21 mouse cellular contexts compared by ENCODE assay signal in genomic region chr7:79878455-79879025, GRCm38 (mm10). TPM values are rescaled to one million over a fixed set of nuclear protein-coding genes. Genes with fewer than 3 reads are reported as not detected.
DNase-seq lines count a peak whose midpoint lies in the region; ATAC-seq and TF ChIP-seq lines count a peak whose summit lies in the region.
"Had no signal": no experiment of that assay in that cellular context is flagged by ENCODE, and none has a peak within 500 bp of the region (broad histone marks: within the 10 kb centered on the region; RNA-seq: fewer than 3 reads in every experiment).

No protein-coding gene starts in this region.

- no peaks in the 10 kb centered on the region for H3K79me2 ChIP-seq in macrophage (ENCODE audit: inconsistent target)

- peak; percentile 56; the same call in 1 of the 2 replicates for ATAC-seq in intestine, embryonic 14.5 days (replicated peaks; ENCODE audit: low FRiP score, low TSS enrichment, low read depth)
- peak; percentile 87 for ATAC-seq in intestine, embryonic 15.5 days
- ATAC-seq in intestine, postnatal 0 days, result peak; percentile 78
- no peak for ATAC-seq in liver, postnatal 0 days
- ATAC-seq in forebrain, postnatal 0 days, result no peak
- ATAC-seq: forebrain, embryonic 13.5 days; forebrain, embryonic 15.5 days had no signal

- peaks cover 24% of the 10 kb centered on the region for H3K36me3 ChIP-seq in intestine, embryonic 14.5 days (ENCODE audit: control insufficient read depth, insufficient read depth, low read length)
- H3K36me3 ChIP-seq in intestine, embryonic 15.5 days, result 0 out of 2 replicates have a peak, but pooled peaks cover 6% of the 10 kb centered on the region
- peaks cover 26% of the 10 kb centered on the region for H3K36me3 ChIP-seq in intestine, postnatal 0 days (ENCODE audit: control insufficient read depth, insufficient read depth)
- peaks cover 8% of the 10 kb centered on the region; the same call in 1 of the 2 replicates for H3K36me3 ChIP-seq in macrophage (ENCODE audit: inconsistent target)
- H3K36me3 ChIP-seq in liver, postnatal 0 days (replicated peaks; ENCODE audit: insufficient read depth, low read length), result peaks cover 13% of the 10 kb centered on the region
- peaks cover 36% of the 10 kb centered on the region for H3K36me3 ChIP-seq in forebrain, postnatal 0 days (ENCODE audit: insufficient read depth)

- H3K4me3 ChIP-seq in intestine, embryonic 14.5 days (ENCODE audit: low read depth, low read length), result no peak overlapping the region
- no peak overlapping the region for H3K4me3 ChIP-seq in intestine, embryonic 15.5 days (replicated peaks)
- no peak overlapping the region for H3K4me3 ChIP-seq in intestine, postnatal 0 days (ENCODE audit: low read depth, low read length)
- H3K4me3 ChIP-seq in macrophage (ENCODE audit: inconsistent target), result no peak overlapping the region
- H3K4me3 ChIP-seq in liver, postnatal 0 days (ENCODE audit: low read depth, low read length), result no peak overlapping the region
- H3K4me3 ChIP-seq in forebrain, postnatal 0 days (ENCODE audit: low read depth, low read length), result no peak overlapping the region
- H3K4me3 ChIP-seq: embryonic facial prominence, embryonic 10.5 days; embryonic facial prominence, embryonic 12.5 days; forebrain, embryonic 13.5 days; forebrain, embryonic 15.5 days had no signal

- H3K4me1 ChIP-seq in intestine, embryonic 14.5 days (replicated peaks; ENCODE audit: control insufficient read depth, insufficient read depth, low read length), result no peaks in the 10 kb centered on the region
- H3K4me1 ChIP-seq in intestine, embryonic 15.5 days (replicated peaks), result 0 out of 2 replicates have a peak, but pooled peaks cover 6% of the 10 kb centered on the region
- H3K4me1 ChIP-seq in intestine, postnatal 0 days (replicated peaks; ENCODE audit: control insufficient read depth, insufficient read depth, low read length), result peaks cover 12% of the 10 kb centered on the region
- H3K4me1 ChIP-seq in liver, postnatal 0 days (ENCODE audit: insufficient read depth), result no peaks in the 10 kb centered on the region
- no peaks in the 10 kb centered on the region for H3K4me1 ChIP-seq in forebrain, postnatal 0 days (ENCODE audit: insufficient read depth)
- H3K4me1 ChIP-seq: forebrain, embryonic 13.5 days; forebrain, embryonic 15.5 days had no signal

- no peak for DNase-seq in intestine, embryonic 14.5 days (ENCODE audit: low spot score)
- no peak for DNase-seq in cerebellum, adult 9-11 months
- DNase-seq in liver, postnatal 0 days, result no peak
- DNase-seq in right cerebral cortex, postnatal 36 days (ENCODE audit: low spot score in 2 of 2), result no peak
- no peak for DNase-seq in forebrain, postnatal 0 days
- DNase-seq: adrenal gland, adult 2 months; adrenal gland, postnatal 10 days; adrenal gland, postnatal 25 days; cerebellum, adult 11 months; cerebellum, adult 18-20 months; cerebellum, adult 8-10 months; cerebellum, postnatal 10 days; cerebellum, postnatal 25 days had no signal

- H3K4me2 ChIP-seq in intestine, embryonic 14.5 days (ENCODE audit: low read length), result no peak overlapping the region
- H3K4me2 ChIP-seq in intestine, embryonic 15.5 days (replicated peaks), result no peak overlapping the region
- no peak overlapping the region for H3K4me2 ChIP-seq in intestine, postnatal 0 days (replicated peaks; ENCODE audit: low read depth)
- no peak overlapping the region for H3K4me2 ChIP-seq in liver, postnatal 0 days (ENCODE audit: low read depth, low read length)
- no peak overlapping the region for H3K4me2 ChIP-seq in forebrain, postnatal 0 days (ENCODE audit: low read depth)
- H3K4me2 ChIP-seq: embryonic facial prominence, embryonic 12.5 days; forebrain, embryonic 13.5 days; forebrain, embryonic 15.5 days had no signal

- no peak overlapping the region for H3K9ac ChIP-seq in intestine, embryonic 14.5 days (ENCODE audit: low read length)
- no peak overlapping the region for H3K9ac ChIP-seq in intestine, embryonic 15.5 days
- no peak overlapping the region for H3K9ac ChIP-seq in intestine, postnatal 0 days (ENCODE audit: low read depth, low read length)
- H3K9ac ChIP-seq in liver, postnatal 0 days (replicated peaks), result no peak overlapping the region
- no peak overlapping the region for H3K9ac ChIP-seq in forebrain, postnatal 0 days
- H3K9ac ChIP-seq: embryonic facial prominence, embryonic 12.5 days; forebrain, embryonic 13.5 days; forebrain, embryonic 15.5 days had no signal

- H3K27me3 ChIP-seq in intestine, embryonic 14.5 days (replicated peaks; ENCODE audit: control insufficient read depth, insufficient read depth, low read length), result no peaks in the 10 kb centered on the region
- H3K27me3 ChIP-seq in intestine, embryonic 15.5 days (replicated peaks), result no peaks in the 10 kb centered on the region
- no peaks in the 10 kb centered on the region for H3K27me3 ChIP-seq in intestine, postnatal 0 days (replicated peaks; ENCODE audit: control insufficient read depth, insufficient read depth, low read length)
- H3K27me3 ChIP-seq in liver, postnatal 0 days (ENCODE audit: insufficient read depth, low read length), result no peaks in the 10 kb centered on the region
- no peaks in the 10 kb centered on the region for H3K27me3 ChIP-seq in forebrain, postnatal 0 days (ENCODE audit: insufficient read depth, low read length)
- H3K27me3 ChIP-seq: embryonic facial prominence, embryonic 12.5 days; forebrain, embryonic 13.5 days; forebrain, embryonic 15.5 days had no signal

- WGBS in intestine, embryonic 14.5 days, result 38% methylated on average over 2 of the region's 2 CpGs
- WGBS in intestine, embryonic 15.5 days, result 42% methylated on average over 2 of the region's 2 CpGs
- WGBS in intestine, postnatal 0 days, result 31% methylated on average over 2 of the region's 2 CpGs
- 96% methylated on average over 2 of the region's 2 CpGs for WGBS in macrophage (ENCODE audit: missing documents)
- WGBS in liver, postnatal 0 days (ENCODE audit: insufficient replicate concordance), result 64% methylated on average over 2 of the region's 2 CpGs
- 85% methylated on average over 2 of the region's 2 CpGs for WGBS in forebrain, postnatal 0 days

- TF ChIP-seq CTCF in intestine, postnatal 0 days (IDR thresholded peaks at IDR 0.05; ENCODE audit: low read depth), result no peak
- no peak for TF ChIP-seq CTCF in liver, postnatal 0 days (IDR thresholded peaks at IDR 0.05; ENCODE audit: low read depth)
- TF ChIP-seq CTCF in forebrain, postnatal 0 days (IDR thresholded peaks at IDR 0.05; ENCODE audit: low read depth), result no peak

- no peaks in the 10 kb centered on the region for H3K9me3 ChIP-seq in intestine, embryonic 14.5 days (ENCODE audit: control insufficient read depth, low read length)
- H3K9me3 ChIP-seq in intestine, embryonic 15.5 days, result no peaks in the 10 kb centered on the region
- H3K9me3 ChIP-seq in intestine, postnatal 0 days (ENCODE audit: control insufficient read depth), result no peaks in the 10 kb centered on the region
- no peaks in the 10 kb centered on the region for H3K9me3 ChIP-seq in liver, postnatal 0 days (ENCODE audit: low read length)
- no peaks in the 10 kb centered on the region for H3K9me3 ChIP-seq in forebrain, postnatal 0 days (ENCODE audit: low read length)
- H3K9me3 ChIP-seq: embryonic facial prominence, embryonic 10.5 days; embryonic facial prominence, embryonic 12.5 days; forebrain, embryonic 13.5 days; forebrain, embryonic 15.5 days had no signal

- no peak overlapping the region for H3K27ac ChIP-seq in intestine, embryonic 14.5 days (ENCODE audit: low read depth)
- H3K27ac ChIP-seq in intestine, embryonic 15.5 days, result peak overlapping the region; percentile 46; the same call in 1 of the 2 replicates
- peak overlapping the region; percentile 60 for H3K27ac ChIP-seq in intestine, postnatal 0 days (ENCODE audit: low read depth, low read length)
- H3K27ac ChIP-seq in macrophage, result peak overlapping the region; percentile 13; the same call in 1 of the 2 replicates
- H3K27ac ChIP-seq in liver, postnatal 0 days (ENCODE audit: low read depth), result no peak overlapping the region
- H3K27ac ChIP-seq in forebrain, postnatal 0 days (ENCODE audit: low read depth, low read length), result no peak overlapping the region
- H3K27ac ChIP-seq: embryonic facial prominence, embryonic 10.5 days; embryonic facial prominence, embryonic 12.5 days; forebrain, embryonic 13.5 days; forebrain, embryonic 15.5 days had no signal

- no peak for TF ChIP-seq EP300 in liver, postnatal 0 days (IDR thresholded peaks at IDR 0.05; ENCODE audit: low read depth)

RNA-seq across cellular contexts. Expression of gene Anpep, which starts 17.7 kb away (rescaled TPM):
- 88.2 and 94.9 TPM in 2 replicates for polyA plus RNA-seq in intestine, embryonic 14.5 days (2014; fragmentation: Nextera tagmentation; extraction: Ambion mirVana)
- 161 and 174 TPM in 2 replicates for polyA plus RNA-seq in intestine, embryonic 15.5 days (2015; fragmentation: Nextera tagmentation; extraction: Ambion mirVana)
- polyA plus RNA-seq in intestine, postnatal 0 days (2015; fragmentation: Nextera tagmentation; extraction: Ambion mirVana), result 476 and 488 TPM in 2 replicates
- 100 to 1,000 TPM; 101 to 453 (median 231) TPM for total RNA-seq in macrophage (2018; cell fraction: chromatin; rRNA removed)
- total RNA-seq in macrophage (2018; cell fraction: cytosol; rRNA removed), result 1,000 to 10,000 TPM in 19 of 26 experiments, 100 to 1,000 TPM in 7; 684 to 2,171 (median 1,216) TPM
- 1,000 to 10,000 TPM in 21 of 26 experiments, 100 to 1,000 TPM in 5; 406 to 2,072 (median 1,304) TPM for total RNA-seq in macrophage (2018; cell fraction: nucleus; rRNA removed)
- polyA plus RNA-seq in macrophage (2018), result 640 to 2,077 TPM (median 1,213 TPM) in 3 replicates
- 24.8 and 26.7 TPM in 2 replicates for polyA plus RNA-seq in liver, postnatal 0 days (2015; fragmentation: Nextera tagmentation; extraction: Ambion mirVana)
- 3.4 and 5.8 TPM in 2 replicates for total RNA-seq in forebrain, postnatal 0 days (2014; rRNA removed)
- 3.7 and 4.7 TPM in 2 replicates for polyA plus RNA-seq in forebrain, postnatal 0 days (2015; fragmentation: Nextera tagmentation; extraction: Ambion mirVana)

RNA-seq across cellular contexts. Expression of gene Ap3s2, which starts 41.9 kb away (rescaled TPM):
- 30.0 and 30.9 TPM in 2 replicates for polyA plus RNA-seq in intestine, embryonic 14.5 days (2014; fragmentation: Nextera tagmentation; extraction: Ambion mirVana)
- 27.6 and 36.8 TPM in 2 replicates for polyA plus RNA-seq in intestine, embryonic 15.5 days (2015; fragmentation: Nextera tagmentation; extraction: Ambion mirVana)
- polyA plus RNA-seq in intestine, postnatal 0 days (2015; fragmentation: Nextera tagmentation; extraction: Ambion mirVana), result 21.2 and 21.3 TPM in 2 replicates
- 10 to 100 TPM in 6 of 26 experiments, 1 to 10 TPM in 19, under 1 TPM in 1; 1.00 to 13.0 (median 6.4) TPM for total RNA-seq in macrophage (2018; cell fraction: chromatin; rRNA removed)
- 10 to 100 TPM in 22 of 26 experiments, 1 to 10 TPM in 4; 7.9 to 14.4 (median 12.3) TPM for total RNA-seq in macrophage (2018; cell fraction: cytosol; rRNA removed)
- 10 to 100 TPM in 11 of 26 experiments, 1 to 10 TPM in 15; 3.5 to 19.3 (median 8.0) TPM for total RNA-seq in macrophage (2018; cell fraction: nucleus; rRNA removed)
- polyA plus RNA-seq in macrophage (2018), result 9.2 to 13.3 TPM (median 12.1 TPM) in 3 replicates
- 8.0 and 8.3 TPM in 2 replicates for polyA plus RNA-seq in liver, postnatal 0 days (2015; fragmentation: Nextera tagmentation; extraction: Ambion mirVana)
- total RNA-seq in forebrain, postnatal 0 days (2014; rRNA removed), result 32.1 and 38.0 TPM in 2 replicates
- 36.7 and 39.0 TPM in 2 replicates for polyA plus RNA-seq in forebrain, postnatal 0 days (2015; fragmentation: Nextera tagmentation; extraction: Ambion mirVana)

RNA-seq across cellular contexts. Expression of gene Arpin, which starts 56.6 kb away (rescaled TPM):
- polyA plus RNA-seq in intestine, embryonic 14.5 days (2014; fragmentation: Nextera tagmentation; extraction: Ambion mirVana), result 46.7 and 51.0 TPM in 2 replicates
- 49.7 and 52.7 TPM in 2 replicates for polyA plus RNA-seq in intestine, embryonic 15.5 days (2015; fragmentation: Nextera tagmentation; extraction: Ambion mirVana)
- polyA plus RNA-seq in intestine, postnatal 0 days (2015; fragmentation: Nextera tagmentation; extraction: Ambion mirVana), result 36.1 and 37.5 TPM in 2 replicates
- total RNA-seq in macrophage (2018; cell fraction: chromatin; rRNA removed), result 1 to 10 TPM; 1.2 to 7.2 (median 2.3) TPM
- 1 to 10 TPM; 2.0 to 6.4 (median 4.5) TPM for total RNA-seq in macrophage (2018; cell fraction: cytosol; rRNA removed)
- total RNA-seq in macrophage (2018; cell fraction: nucleus; rRNA removed), result 1 to 10 TPM; 1.4 to 4.6 (median 2.4) TPM
- polyA plus RNA-seq in macrophage (2018), result 3.9 to 6.0 TPM (median 5.8 TPM) in 3 replicates
- polyA plus RNA-seq in liver, postnatal 0 days (2015; fragmentation: Nextera tagmentation; extraction: Ambion mirVana), result 2.5 and 2.8 TPM in 2 replicates
- 19.5 and 22.8 TPM in 2 replicates for total RNA-seq in forebrain, postnatal 0 days (2014; rRNA removed)
- polyA plus RNA-seq in forebrain, postnatal 0 days (2015; fragmentation: Nextera tagmentation; extraction: Ambion mirVana), result 10.5 and 12.5 TPM in 2 replicates
- total RNA-seq: MEL had no signal

Comparison
In these comparisons a context has a peak if more than half of its experiments do, and no peak if none do; other contexts are left out.
1. H3K27ac ChIP-seq: peak in intestine, embryonic 15.5 days (single experiment), intestine, postnatal 0 days (single experiment) and macrophage (single experiment); none in intestine, embryonic 14.5 days (single experiment), liver, postnatal 0 days (single experiment) and forebrain, postnatal 0 days (single experiment).
2. ATAC-seq: peak in intestine, embryonic 14.5 days (single experiment), intestine, embryonic 15.5 days (single experiment) and intestine, postnatal 0 days (single experiment); none in liver, postnatal 0 days (single experiment) and forebrain, postnatal 0 days (single experiment).